Mouse (Mus musculus) cortical plate, adult 2 months (tissue): ENCODE data around the gene Nr1i3.

ENCODE experiments used
- CTCF ChIP-seq: fragments of 200-500 bp; IDR thresholded peaks from 2 replicates; pipeline ENCODE4 v1.5.1; 2011; ENCODE audit warnings: mild to moderate bottlenecking, control low read depth, low read length; ENCODE audit not compliant: insufficient read depth; ENCODE audit errors: extremely low read depth
- POLR2A ChIP-seq: fragments of 200-500 bp; IDR thresholded peaks from 2 replicates; pipeline ENCODE4 v1.6.1; 2011; ENCODE audit warnings: mild to moderate bottlenecking, low read length, control low read depth; ENCODE audit not compliant: insufficient read depth; ENCODE audit errors: extremely low read depth

DNA sequence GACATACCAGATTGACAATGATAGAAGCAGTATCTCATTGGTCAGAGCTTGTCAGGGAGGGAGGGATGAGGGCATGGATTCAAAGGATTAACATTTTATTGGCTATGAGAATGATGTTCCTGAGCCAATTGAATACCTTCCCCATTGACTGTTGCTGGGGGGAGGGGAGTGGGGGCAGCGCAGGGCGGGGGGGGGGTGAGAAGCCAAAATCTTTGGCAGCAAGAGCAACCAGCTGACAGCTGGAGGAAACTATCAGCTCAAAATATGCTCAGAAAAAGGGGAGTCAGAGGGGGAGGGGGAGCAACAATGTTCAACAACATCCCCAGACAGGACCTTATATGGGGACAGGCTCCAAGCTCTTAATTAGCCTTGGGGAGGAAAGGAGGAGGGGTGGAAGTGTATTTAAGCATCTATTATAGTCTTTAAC lies 49.4 kb downstream of the Nr1i3 start:
- no peak for TF ChIP-seq POLR2A
- no peak for TF ChIP-seq CTCF
